Mouse (Mus musculus): ENCODE measurements around the gene Mylip. TPM values are rescaled to one million over a fixed set of nuclear protein-coding genes. Genes with fewer than 3 reads are reported as not detected.
A peak's percentile ranks its signal among the peaks of the same experiment; 100 is the strongest.

Mylip gene
- polyA plus RNA-seq, 1 experiment from 2014 or later = 8.0 TPM

DNA sequence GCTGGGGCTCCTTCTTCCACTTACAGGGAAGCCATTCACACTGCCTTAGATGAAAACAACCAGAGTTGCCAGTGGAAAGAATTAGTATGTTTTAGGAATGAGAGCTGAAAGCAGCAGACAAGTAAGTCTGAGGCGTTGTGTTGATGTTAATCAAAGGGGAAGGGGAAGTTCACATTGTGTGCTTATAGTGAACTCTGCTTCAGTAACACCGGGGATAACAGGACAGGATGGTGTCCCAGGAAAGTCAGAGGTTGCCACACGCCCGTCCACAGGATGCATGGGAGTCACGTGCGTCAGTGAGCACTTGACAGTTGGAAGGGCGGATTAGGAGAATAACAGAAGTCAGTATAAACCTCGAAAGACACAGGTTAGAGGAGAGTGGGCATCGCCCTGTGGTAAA lies 55.1 kb downstream of the Mylip start:
- no peak overlapping the region for H3K27ac ChIP-seq
- peaks cover 25% of the 10 kb centered on the region for H3K4me1 ChIP-seq (replicated peaks)
- H3K27me3 ChIP-seq (ENCODE audit: insufficient read depth, poor library complexity, severe bottlenecking) = no peaks in the 10 kb centered on the region
- WGBS = 78% methylated on average over 9 of the region's 9 CpGs
- DNase-seq (ENCODE audit: low spot score) = no peak
- no peaks in the 10 kb centered on the region for H3K9me3 ChIP-seq
- no peak overlapping the region for H3K4me3 ChIP-seq
- H3K36me3 ChIP-seq = no peaks in the 10 kb centered on the region

DNA sequence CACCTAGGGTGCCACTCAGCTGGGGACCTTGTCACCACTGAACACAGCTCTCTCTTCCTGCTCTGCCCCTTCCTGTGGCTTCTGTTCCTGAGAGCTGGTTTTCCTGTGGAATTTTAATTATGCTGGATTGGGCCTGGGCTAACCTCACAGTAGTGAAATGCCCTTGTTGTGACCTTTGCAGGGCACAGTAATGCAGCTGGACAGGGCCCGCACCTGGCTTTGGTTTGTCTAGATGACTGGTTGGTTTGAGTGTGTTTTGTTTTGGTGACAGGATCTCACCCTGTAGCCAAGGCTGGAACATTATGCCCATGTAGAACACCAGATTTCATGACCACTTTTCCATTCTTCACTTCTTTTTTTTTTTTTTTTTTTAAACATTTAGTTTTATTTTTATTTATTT lies 57.1 kb downstream of the Mylip start:
- DNase-seq (ENCODE audit: low spot score) = peak; percentile 48
- H3K36me3 ChIP-seq = no peaks in the 10 kb centered on the region
- H3K4me3 ChIP-seq = no peak overlapping the region
- no peak overlapping the region for H3K27ac ChIP-seq
- 69% methylated on average over 1 of the region's 1 CpGs for WGBS
- no peaks in the 10 kb centered on the region for H3K9me3 ChIP-seq
- peaks cover 25% of the 10 kb centered on the region for H3K4me1 ChIP-seq (replicated peaks)
- no peaks in the 10 kb centered on the region for H3K27me3 ChIP-seq (ENCODE audit: insufficient read depth, poor library complexity, severe bottlenecking)

DNA sequence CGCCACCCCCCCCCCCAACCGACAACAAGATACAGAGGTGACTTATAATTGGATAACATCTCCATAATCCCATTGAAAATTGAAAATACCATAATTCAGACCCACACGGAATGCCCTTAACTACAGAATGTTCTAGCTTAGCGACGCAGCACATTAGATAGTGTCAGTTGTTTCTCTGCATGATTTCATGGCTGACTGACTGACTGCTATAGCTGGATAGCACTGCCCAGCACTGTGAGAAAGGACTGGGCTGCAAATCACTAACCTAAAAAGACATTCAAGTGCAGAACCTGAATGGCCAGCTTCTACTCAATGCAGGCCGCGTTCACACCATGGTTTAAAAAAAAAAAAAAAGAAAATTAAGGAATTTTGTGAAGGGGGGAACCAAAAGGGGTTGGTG lies 62.9 kb downstream of the Mylip start:
- Histone ChIP-seq H3K27me3 (ENCODE audit: insufficient read depth, poor library complexity, severe bottlenecking) (no peaks in the 10 kb centered on the region), H3K9me3 (no peaks in the 10 kb centered on the region), H3K36me3 (no peaks in the 10 kb centered on the region), H3K4me1 (replicated peaks) (peaks cover 31% of the 10 kb centered on the region), H3K4me3 (no peak overlapping the region), H3K27ac (no peak overlapping the region)
- no peak for DNase-seq (ENCODE audit: low spot score)
- WGBS = 74% methylated on average over 7 of the region's 7 CpGs

DNA sequence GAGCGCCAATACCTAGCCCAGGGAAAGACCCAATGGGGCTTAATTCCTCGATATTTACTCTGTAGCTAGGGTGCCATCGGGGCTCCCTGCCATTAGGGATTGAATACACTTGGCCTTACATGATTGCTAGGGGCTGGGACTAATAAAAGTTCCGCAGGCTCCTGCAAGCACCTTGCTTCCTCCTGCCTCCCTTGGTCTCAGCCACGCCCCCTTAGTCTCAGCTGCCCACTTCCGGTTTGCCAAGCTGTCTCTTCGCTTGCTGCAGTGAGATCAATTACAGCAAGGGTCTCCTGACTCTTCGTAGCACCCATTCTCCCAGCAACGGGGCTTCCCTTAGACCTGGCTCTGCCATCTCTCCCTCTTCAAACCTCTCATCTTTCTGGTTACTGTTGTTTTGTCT lies 63.5 kb downstream of the Mylip start:
- DNase-seq (ENCODE audit: low spot score) = no peak
- Histone ChIP-seq H3K4me1 (replicated peaks) (peaks cover 31% of the 10 kb centered on the region), H3K9me3 (no peaks in the 10 kb centered on the region), H3K27me3 (ENCODE audit: insufficient read depth, poor library complexity, severe bottlenecking) (no peaks in the 10 kb centered on the region), H3K4me3 (no peak overlapping the region), H3K27ac (no peak overlapping the region), H3K36me3 (no peaks in the 10 kb centered on the region)
- WGBS = 76% methylated on average over 9 of the region's 9 CpGs

DNA sequence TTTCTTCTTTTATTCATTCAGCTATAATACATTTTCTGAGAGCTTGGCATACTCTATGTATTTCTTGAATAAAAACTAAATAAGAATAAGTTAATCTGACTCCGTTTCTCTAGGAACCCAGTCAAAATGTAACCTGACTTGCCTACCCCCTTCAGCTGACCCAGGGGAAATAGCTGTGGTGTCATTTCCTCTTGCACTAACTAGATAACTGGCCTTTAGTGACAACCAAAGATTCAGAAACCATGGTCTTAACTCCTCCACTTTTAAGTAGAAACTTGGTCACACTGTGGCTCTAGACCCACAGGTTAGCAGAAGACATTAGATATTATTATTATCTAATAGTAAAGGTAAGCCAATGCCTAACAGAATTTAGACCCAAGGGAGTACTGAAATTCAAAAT lies 64.5 kb downstream of the Mylip start:
- Histone ChIP-seq H3K4me1 (replicated peaks) (peaks cover 31% of the 10 kb centered on the region), H3K36me3 (no peaks in the 10 kb centered on the region), H3K9me3 (no peaks in the 10 kb centered on the region), H3K4me3 (no peak overlapping the region), H3K27me3 (ENCODE audit: insufficient read depth, poor library complexity, severe bottlenecking) (no peaks in the 10 kb centered on the region), H3K27ac (no peak overlapping the region)
- no peak for DNase-seq (ENCODE audit: low spot score)
- 63% methylated on average over 1 of the region's 1 CpGs for WGBS

DNA sequence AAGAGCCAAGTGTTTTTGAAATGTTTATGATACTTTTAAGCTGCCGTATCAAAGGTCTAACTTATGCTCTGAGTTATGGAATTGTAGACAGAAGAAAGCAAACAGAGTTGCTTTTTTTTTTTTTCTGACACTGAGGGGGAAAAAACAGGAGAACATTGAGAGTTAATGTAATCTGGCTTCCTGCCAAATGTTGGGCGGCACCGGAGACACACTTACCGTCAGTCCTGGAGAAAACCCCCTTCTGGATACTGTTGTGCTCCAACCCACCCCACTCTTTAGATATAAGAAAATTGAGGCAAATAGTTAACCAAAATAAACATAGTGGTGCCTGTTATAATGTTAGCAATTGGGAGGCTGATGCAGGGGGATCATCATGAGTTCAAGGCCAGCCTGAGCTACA lies 65.1 kb downstream of the Mylip start:
- no peak for DNase-seq (ENCODE audit: low spot score)
- WGBS = 60% methylated on average over 4 of the region's 4 CpGs
- peak overlapping the region; percentile 85 for H3K27ac ChIP-seq

DNA sequence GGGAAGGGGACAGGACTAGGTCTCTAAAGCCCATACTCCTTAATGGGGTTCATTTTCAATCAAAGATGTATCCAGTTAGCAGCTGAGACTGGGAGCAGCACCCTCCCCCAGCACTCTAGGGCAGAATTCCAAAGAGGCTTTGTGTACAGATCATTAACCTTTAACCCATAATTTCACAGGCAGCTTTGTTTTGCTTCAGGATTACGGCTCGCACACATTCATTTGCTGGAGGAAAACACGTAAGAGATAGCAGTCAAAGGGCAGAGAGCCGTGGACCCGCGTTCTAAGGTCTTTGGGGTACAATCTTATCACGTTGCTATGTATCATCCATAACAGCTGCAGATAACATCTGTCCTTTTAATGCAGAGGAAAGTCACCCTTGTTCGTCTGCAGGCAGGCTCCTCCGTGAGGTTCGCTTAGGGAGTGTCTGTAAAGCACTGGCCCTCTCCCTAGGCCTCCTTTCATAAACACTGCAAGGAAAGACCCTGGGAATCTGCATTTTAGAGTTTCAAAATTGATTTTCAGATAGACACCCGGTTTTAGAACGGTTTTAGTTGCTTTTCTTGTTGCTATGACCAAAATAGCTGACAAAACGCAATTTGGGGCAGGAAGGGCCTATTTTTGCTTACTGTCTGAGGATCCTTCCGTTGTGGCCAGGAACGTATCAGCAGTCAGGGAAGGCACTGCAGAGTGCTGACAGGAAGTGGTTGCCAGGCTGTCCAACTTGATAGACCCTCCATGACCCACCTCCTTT lies 65.7 kb downstream of the Mylip start:
- peak; percentile 49 for DNase-seq (ENCODE audit: low spot score)
- H3K4me1 ChIP-seq (replicated peaks) = peaks cover 31% of the 10 kb centered on the region
- WGBS = 21% methylated on average over 15 of the region's 15 CpGs
- H3K36me3 ChIP-seq = no peaks in the 10 kb centered on the region
- no peak overlapping the region for H3K4me3 ChIP-seq
- H3K9me3 ChIP-seq = no peaks in the 10 kb centered on the region
- peak overlapping the region; percentile 85 for H3K27ac ChIP-seq
- H3K27me3 ChIP-seq (ENCODE audit: insufficient read depth, poor library complexity, severe bottlenecking) = no peaks in the 10 kb centered on the region

More for the DNA sequence above, 65.1 kb downstream of the Mylip start:
- no peaks in the 10 kb centered on the region for H3K9me3 ChIP-seq
- no peak overlapping the region for H3K4me3 ChIP-seq
- no peaks in the 10 kb centered on the region for H3K36me3 ChIP-seq
- peaks cover 31% of the 10 kb centered on the region for H3K4me1 ChIP-seq (replicated peaks)
- no peaks in the 10 kb centered on the region for H3K27me3 ChIP-seq (ENCODE audit: insufficient read depth, poor library complexity, severe bottlenecking)

DNA sequence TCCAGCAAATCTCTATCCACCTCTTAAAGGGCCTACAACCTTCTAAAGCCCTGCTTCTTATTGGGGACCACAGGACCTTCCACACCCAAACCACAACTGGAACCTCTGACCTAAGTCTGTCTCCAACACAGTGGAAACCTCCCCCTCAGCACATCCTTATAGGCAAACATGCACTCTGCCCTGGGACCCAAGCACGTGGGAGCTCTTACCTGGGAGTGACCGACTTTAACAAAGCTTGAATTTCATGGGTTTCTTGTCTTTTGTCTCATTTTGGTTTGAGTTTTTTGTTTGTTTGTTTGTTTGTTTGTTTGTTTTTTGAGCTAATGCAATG lies 66.3 kb downstream of the Mylip start:
- H3K27me3 ChIP-seq (ENCODE audit: insufficient read depth, poor library complexity, severe bottlenecking) = no peaks in the 10 kb centered on the region
- WGBS = 73% methylated on average over 2 of the region's 2 CpGs
- H3K27ac ChIP-seq = peak overlapping the region; percentile 85
- no peaks in the 10 kb centered on the region for H3K9me3 ChIP-seq
- no peak overlapping the region for H3K4me3 ChIP-seq
- H3K4me1 ChIP-seq (replicated peaks) = peaks cover 31% of the 10 kb centered on the region
- no peak for DNase-seq (ENCODE audit: low spot score)
- no peaks in the 10 kb centered on the region for H3K36me3 ChIP-seq

DNA sequence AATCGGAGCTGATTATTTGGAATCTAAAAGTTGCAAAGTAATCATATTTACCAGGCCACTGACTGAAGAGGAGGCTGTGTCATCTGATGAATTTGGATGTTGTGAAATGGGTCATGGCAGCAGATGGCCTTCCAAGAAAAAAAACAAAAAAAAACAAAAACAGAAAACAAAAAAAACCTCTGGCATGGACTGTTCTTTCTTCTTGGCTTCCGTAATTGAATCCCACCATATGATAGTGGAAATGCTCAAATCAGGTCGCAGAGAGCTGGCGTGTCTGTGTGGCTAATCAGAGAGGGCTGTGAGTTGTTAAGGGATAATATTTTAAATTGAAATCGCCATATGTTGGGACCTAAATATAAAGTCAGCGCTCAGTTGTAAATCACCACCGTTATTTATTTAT lies 67.9 kb downstream of the Mylip start:
- Histone ChIP-seq H3K27ac (no peak overlapping the region), H3K4me3 (no peak overlapping the region), H3K9me3 (no peaks in the 10 kb centered on the region), H3K27me3 (ENCODE audit: insufficient read depth, poor library complexity, severe bottlenecking) (no peaks in the 10 kb centered on the region), H3K36me3 (no peaks in the 10 kb centered on the region), H3K4me1 (replicated peaks) (peaks cover 28% of the 10 kb centered on the region)
- WGBS = 83% methylated on average over 7 of the region's 7 CpGs
- DNase-seq (ENCODE audit: low spot score) = no peak

DNA sequence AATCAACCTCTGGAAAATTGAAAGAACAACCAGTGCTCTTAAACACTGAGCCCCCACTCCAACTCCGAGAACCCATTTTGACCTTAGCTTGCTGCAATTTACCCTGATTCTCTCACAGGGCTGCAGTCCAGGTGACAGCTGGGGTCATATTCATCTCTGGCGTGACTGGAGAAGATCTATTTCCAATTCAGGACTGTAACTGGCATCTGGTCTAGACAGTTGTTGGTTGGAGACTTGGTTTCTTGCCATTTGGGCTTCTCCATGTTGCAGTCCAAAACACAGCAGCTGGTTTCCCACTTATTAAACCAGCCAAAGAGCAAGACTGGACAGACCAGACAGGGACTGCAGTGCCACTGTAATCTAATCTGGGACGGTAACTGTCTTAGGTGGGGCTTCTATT lies 70.6 kb downstream of the Mylip start:
- Histone ChIP-seq H3K9me3 (no peaks in the 10 kb centered on the region), H3K4me3 (no peak overlapping the region), H3K27ac (no peak overlapping the region), H3K4me1 (replicated peaks) (peaks cover 10% of the 10 kb centered on the region), H3K36me3 (no peaks in the 10 kb centered on the region), H3K27me3 (ENCODE audit: insufficient read depth, poor library complexity, severe bottlenecking) (no peaks in the 10 kb centered on the region)
- no peak for DNase-seq (ENCODE audit: low spot score)
- 85% methylated on average over 3 of the region's 3 CpGs for WGBS

DNA sequence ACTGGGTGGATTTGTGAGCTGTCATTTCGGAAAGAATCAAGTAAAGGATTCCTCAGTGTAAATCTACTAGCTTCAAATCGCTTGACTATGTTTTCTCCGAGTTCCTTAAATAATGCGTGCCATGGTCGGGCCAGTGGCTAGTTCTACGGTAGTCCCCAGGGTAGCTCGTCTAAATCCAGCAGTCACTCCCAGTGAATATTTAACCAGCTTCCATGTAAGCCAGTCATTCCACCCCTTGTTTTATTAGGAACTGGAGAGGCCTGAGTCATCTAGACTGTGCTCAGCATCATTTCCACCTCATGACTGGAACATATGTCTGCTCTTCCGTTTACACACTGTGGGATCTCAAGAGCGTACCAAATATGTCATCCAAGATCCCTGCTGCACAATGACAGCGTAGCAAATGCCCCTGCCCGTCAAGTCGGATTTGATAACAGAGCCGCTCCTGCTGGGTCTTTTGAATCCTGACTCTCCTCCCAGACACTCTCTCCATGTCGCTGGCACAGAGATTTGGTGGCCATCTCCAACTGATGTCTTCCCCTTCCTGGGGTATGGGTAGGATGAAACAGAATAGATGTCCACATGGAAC lies 71.9 kb downstream of the Mylip start:
- Histone ChIP-seq H3K4me1 (replicated peaks) (peaks cover 6% of the 10 kb centered on the region; the same call in 1 of the 2 replicates), H3K4me3 (no peak overlapping the region), H3K9me3 (no peaks in the 10 kb centered on the region), H3K27ac (no peak overlapping the region), H3K27me3 (ENCODE audit: insufficient read depth, poor library complexity, severe bottlenecking) (peaks cover 12% of the 10 kb centered on the region), H3K36me3 (no peaks in the 10 kb centered on the region)
- WGBS = 75% methylated on average over 14 of the region's 14 CpGs
- no peak for DNase-seq (ENCODE audit: low spot score)

Data from hindbrain, embryonic 10.5 days (tissue).